ENCODE assay signal across 28 mouse cellular contexts in genomic region chr7:140725558-140725957, GRCm38 (mm10). TPM values are rescaled to one million over a fixed set of nuclear protein-coding genes. Genes with fewer than 3 reads are reported as not detected.
DNase-seq lines count a peak whose midpoint lies in the region; ATAC-seq and TF ChIP-seq lines count a peak whose summit lies in the region.
"Had no signal": no experiment of that assay in that cellular context is flagged by ENCODE, and none has a peak within 500 bp of the region (broad histone marks: within the 10 kb centered on the region; RNA-seq: fewer than 3 reads in every experiment).

No protein-coding gene starts in this region.

- H3K79me2 ChIP-seq in liver, adult 2 months (ENCODE audit: control insufficient read depth, insufficient read depth, low read length) = no peaks in the 10 kb centered on the region; the same call in 1 of the 2 replicates

- peak; percentile 90 for DNase-seq in liver, adult 2 months (ENCODE audit: extremely low read depth, low read depth, low spot score)
- DNase-seq in liver = no peak
- DNase-seq in liver, postnatal 0 days = no peak
- DNase-seq in lung, postnatal 25 days (ENCODE audit: low spot score) = no peak
- DNase-seq: adrenal gland, adult 2 months; adrenal gland, adult 8-10 months; adrenal gland, postnatal 10 days; adrenal gland, postnatal 14 days; adrenal gland, postnatal 25 days; adrenal gland, postnatal 36 days; B cell, adult 2 months; cerebellum, adult 11 months; cerebellum, adult 11-12 months; cerebellum, adult 18-20 months; cerebellum, adult 2 months had no signal

- no peaks in the 10 kb centered on the region for H3K36me3 ChIP-seq in liver, adult 2 months (ENCODE audit: control insufficient read depth, insufficient read depth, low read length)
- no peaks in the 10 kb centered on the region for H3K36me3 ChIP-seq in liver, postnatal 0 days (replicated peaks; ENCODE audit: insufficient read depth, low read length)
- no peaks in the 10 kb centered on the region for H3K36me3 ChIP-seq in liver, embryonic 12.5 days
- H3K36me3 ChIP-seq: G1E had no signal

- no peak overlapping the region for H3K4me3 ChIP-seq in liver, adult 2 months (ENCODE audit: insufficient read depth, low read depth, low read length)
- H3K4me3 ChIP-seq in liver, postnatal 0 days (ENCODE audit: low read depth, low read length) = no peak overlapping the region
- no peak overlapping the region for H3K4me3 ChIP-seq in liver, embryonic 12.5 days
- no peak overlapping the region for H3K4me3 ChIP-seq in brown adipose tissue, adult 24 weeks (ENCODE audit: insufficient read depth, low read depth, low read length)

- no peak overlapping the region for H3K4me2 ChIP-seq in liver, postnatal 0 days (ENCODE audit: low read depth, low read length)
- no peak overlapping the region for H3K4me2 ChIP-seq in liver, embryonic 12.5 days

- peak; percentile 87 for ATAC-seq in liver, postnatal 0 days
- no peak for ATAC-seq in liver, embryonic 12.5 days
- ATAC-seq: activated CD4-positive, CD25-positive, alpha-beta regulatory T cell, adult 4 months; CD4-positive, CD25-positive, alpha-beta regulatory T cell, adult 4 months; Patski had no signal

- TF ChIP-seq CTCF in liver, adult 2 months (IDR thresholded peaks at IDR 0.05; ENCODE audit: low read depth, low read length) = no peak
- TF ChIP-seq CTCF in liver, postnatal 0 days (IDR thresholded peaks at IDR 0.05; ENCODE audit: low read depth) = no peak

- H3K9me3 ChIP-seq in liver, postnatal 0 days (ENCODE audit: low read length) = no peaks in the 10 kb centered on the region
- H3K9me3 ChIP-seq in liver, embryonic 12.5 days (replicated peaks) = no peaks in the 10 kb centered on the region
- H3K9me3 ChIP-seq: G1E had no signal

- no peak for TF ChIP-seq POLR2A in liver, adult 2 months (IDR thresholded peaks at IDR 0.05; ENCODE audit: extremely low read depth, insufficient read depth, low read length)

- no peak overlapping the region for H3K9ac ChIP-seq in liver, adult 2 months (ENCODE audit: low read depth, low read length)
- H3K9ac ChIP-seq in liver, postnatal 0 days (replicated peaks) = no peak overlapping the region
- no peak overlapping the region for H3K9ac ChIP-seq in liver, embryonic 12.5 days

- peak overlapping the region; percentile 75 for H3K27ac ChIP-seq in liver, adult 2 months (replicated peaks; ENCODE audit: insufficient read depth, low read depth, low read length)
- peak overlapping the region; percentile 53 for H3K27ac ChIP-seq in liver, postnatal 0 days (ENCODE audit: low read depth)
- no peak overlapping the region for H3K27ac ChIP-seq in liver, embryonic 12.5 days
- H3K27ac ChIP-seq in brown adipose tissue, adult 24 weeks (replicated peaks; ENCODE audit: low read depth, low read length) = 0 out of 2 replicates have a peak overlapping the region, but pooled peaks have one; percentile 3

- H3K27me3 ChIP-seq in liver, adult 2 months (ENCODE audit: control insufficient read depth, insufficient read depth, low read length) = no peaks in the 10 kb centered on the region
- no peaks in the 10 kb centered on the region for H3K27me3 ChIP-seq in liver, postnatal 0 days (ENCODE audit: insufficient read depth, low read length)
- no peaks in the 10 kb centered on the region for H3K27me3 ChIP-seq in liver, embryonic 12.5 days (replicated peaks)

- TF ChIP-seq EP300 in liver, postnatal 0 days (IDR thresholded peaks at IDR 0.05; ENCODE audit: low read depth) = peak; percentile 72

- peaks cover 33% of the 10 kb centered on the region for H3K4me1 ChIP-seq in liver, adult 2 months (ENCODE audit: control insufficient read depth, insufficient read depth, low read length)
- H3K4me1 ChIP-seq in liver, postnatal 0 days (ENCODE audit: insufficient read depth) = peaks cover 11% of the 10 kb centered on the region
- no peaks in the 10 kb centered on the region for H3K4me1 ChIP-seq in liver, embryonic 12.5 days
- H3K4me1 ChIP-seq in brown adipose tissue, adult 24 weeks (ENCODE audit: control insufficient read depth, insufficient read depth, insufficient read length, low read length) = peaks cover 7% of the 10 kb centered on the region; the same call in 1 of the 2 replicates

RNA-seq across cellular contexts. Expression of gene Olfr541, which starts 28.5 kb away (rescaled TPM):
- not detected in 2 replicates for total RNA-seq in liver, adult 2 months (2014; rRNA removed)
- 0.07 TPM in 1 of 2 replicates, not detected in the other for polyA plus RNA-seq in liver, adult 2 months (2012; rRNA removed)
- not detected in 2 replicates for polyA plus RNA-seq in liver, postnatal 0 days (2015; fragmentation: Nextera tagmentation; extraction: Ambion mirVana)
- polyA plus RNA-seq in liver, embryonic 12.5 days (2016; fragmentation: Nextera tagmentation; extraction: Ambion mirVana) = not detected in 2 replicates
- not detected in 2 replicates for polyA plus RNA-seq in brown adipose tissue, adult 24 weeks (2012; ENCODE audit: insufficient read depth, insufficient read length, missing spikeins)
- total RNA-seq: adrenal gland, adult 18-20 months; adrenal gland, adult 2 months; adrenal gland, adult 8-10 months; adrenal gland, postnatal 10 days; adrenal gland, postnatal 14 days; adrenal gland, postnatal 25 days; adrenal gland, postnatal 36 days; adrenal gland, postnatal 4 days; CH12.LX; ES-E14; MEL had no signal
- polyA plus RNA-seq: activated CD4-positive, CD25-positive, alpha-beta regulatory T cell, adult 4 months; adrenal gland, adult 2 months; brain, embryonic 14.5 days; C2C12; CD4-positive, CD25-positive, alpha-beta regulatory T cell, adult 4 months; cerebellum, adult 2 months; G1E; Patski had no signal

RNA-seq across cellular contexts. Expression of gene Cyp2e1, which starts 38.0 kb away (rescaled TPM):
- 3,097 and 4,003 TPM in 2 replicates for total RNA-seq in liver, adult 2 months (2014; rRNA removed)
- polyA plus RNA-seq in liver, adult 2 months (2012; rRNA removed) = 2,786 and 2,859 TPM in 2 replicates
- 556 and 629 TPM in 2 replicates for polyA plus RNA-seq in liver, postnatal 0 days (2015; fragmentation: Nextera tagmentation; extraction: Ambion mirVana)
- polyA plus RNA-seq in liver, embryonic 12.5 days (2016; fragmentation: Nextera tagmentation; extraction: Ambion mirVana) = not detected in 2 replicates
- 52.3 and 66.9 TPM in 2 replicates for polyA plus RNA-seq in brown adipose tissue, adult 24 weeks (2012; ENCODE audit: insufficient read depth, insufficient read length, missing spikeins)
- total RNA-seq: CH12.LX, ES-E14, MEL had no signal
- polyA plus RNA-seq: brain, embryonic 14.5 days; C2C12; G1E; Patski had no signal

RNA-seq across cellular contexts. Expression of gene Olfr45, which starts 43.8 kb away (rescaled TPM):
- not detected in 2 replicates for total RNA-seq in liver, adult 2 months (2014; rRNA removed)
- polyA plus RNA-seq in liver, adult 2 months (2012; rRNA removed) = not detected in 2 replicates
- polyA plus RNA-seq in liver, postnatal 0 days (2015; fragmentation: Nextera tagmentation; extraction: Ambion mirVana) = not detected in 2 replicates
- not detected in 2 replicates for polyA plus RNA-seq in liver, embryonic 12.5 days (2016; fragmentation: Nextera tagmentation; extraction: Ambion mirVana)
- polyA plus RNA-seq in brown adipose tissue, adult 24 weeks (2012; ENCODE audit: insufficient read depth, insufficient read length, missing spikeins) = not detected in 2 replicates
- total RNA-seq: adrenal gland, adult 18-20 months; adrenal gland, adult 2 months; adrenal gland, adult 8-10 months; adrenal gland, postnatal 10 days; adrenal gland, postnatal 14 days; adrenal gland, postnatal 25 days; adrenal gland, postnatal 36 days; adrenal gland, postnatal 4 days; CH12.LX; ES-E14; MEL had no signal
- polyA plus RNA-seq: activated CD4-positive, CD25-positive, alpha-beta regulatory T cell, adult 4 months; adrenal gland, adult 2 months; brain, embryonic 14.5 days; C2C12; CD4-positive, CD25-positive, alpha-beta regulatory T cell, adult 4 months; cerebellum, adult 2 months; G1E; Patski had no signal

Comparison
In these comparisons a context has a peak if more than half of its experiments do, and no peak if none do; other contexts are left out.
1. RNA of gene Cyp2e1, which starts 38.0 kb away (polyA plus RNA-seq): 2,786 to 2,859 TPM in liver, adult 2 months, 556 to 629 TPM in liver, postnatal 0 days and 52.3 to 66.9 TPM in brown adipose tissue, adult 24 weeks; not detected in liver, embryonic 12.5 days; every median in the first group is over 10 times any median in the second.